Mouse (Mus musculus) C2C12 (cell line): ENCODE data around the gene Coro1b.
A peak's percentile ranks its signal among the peaks of the same experiment; 100 is the strongest.
"Not testable (repeated sequence)": the region's sequence is repeated elsewhere in the genome, so short reads cannot be mapped to it uniquely, and the experiment has no call there.

Source experiments
- CEBPB ChIP-seq: IDR thresholded peaks from one replicate; pipeline ENCODE4 v1.6.1; 2011; ENCODE audit warnings: low read depth, mild to moderate bottlenecking, control low read depth, moderate library complexity
- CTCF ChIP-seq: IDR thresholded peaks from one replicate; pipeline ENCODE4 v1.5.1; 2011; ENCODE audit not compliant: control insufficient read depth, insufficient read depth, insufficient read length

DNA sequence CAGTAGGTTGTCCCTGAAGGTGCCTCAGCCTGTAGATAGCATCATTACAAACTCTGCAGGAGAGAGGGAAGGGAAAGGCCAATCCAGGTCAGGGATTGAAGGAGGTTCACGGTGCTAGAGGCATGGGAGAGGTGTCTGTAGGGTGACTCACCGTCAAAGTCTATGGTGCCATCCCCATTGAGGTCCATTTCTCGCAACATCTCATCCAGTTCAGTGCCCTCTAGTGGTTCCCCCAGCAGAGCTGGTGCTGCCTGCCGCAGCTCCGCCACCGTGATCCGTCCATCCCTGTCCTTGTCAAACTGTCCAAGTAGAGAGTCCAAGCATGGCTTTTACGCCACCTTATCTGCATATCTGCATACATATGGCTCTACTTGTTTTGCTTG is 12.5 kb upstream of the Coro1b start:
- TF ChIP-seq CTCF: peak; percentile 16
- TF ChIP-seq CEBPB: not testable (repeated sequence)
